Mouse (Mus musculus) G1E (cell line): Measurements from ENCODE around the gene Prkcz.

ENCODE experiments used
- CTCF ChIP-seq: IDR thresholded peaks from 2 replicates; pipeline ENCODE4 v1.5.1; 2012; ENCODE audit warnings: low read depth, low read length, inconsistent platforms, mixed read lengths
- GATA1 ChIP-seq: IDR thresholded peaks from 2 replicates; pipeline ENCODE4 v1.6.1; 2012; ENCODE audit warnings: borderline replicate concordance, low read length, inconsistent platforms, mixed read lengths
- POLR2AphosphoS5 ChIP-seq: IDR thresholded peaks from 2 replicates; pipeline ENCODE4 v1.6.1; 2012; ENCODE audit warnings: low read depth, low read length, inconsistent platforms; ENCODE audit not compliant: insufficient replicate concordance

GRCm38 (mm10) chr4:155360856-155361255, 305 bp downstream of the Prkcz start:
- no peak for TF ChIP-seq CTCF
- TF ChIP-seq POLR2AphosphoS5, result no peak
- no peak for TF ChIP-seq GATA1
